Mouse (Mus musculus): ENCODE data around the gene Tnrc6b. TPM values are rescaled to one million over a fixed set of nuclear protein-coding genes. Genes with fewer than 3 reads are reported as not detected.
A peak's percentile ranks its signal among the peaks of the same experiment; 100 is the strongest.

Tnrc6b gene
- polyA plus RNA-seq, 2 experiments: 8.1 to 8.8 TPM

GRCm38 (mm10) chr15:80706596-80706995, 4.5 kb upstream of the Tnrc6b start:
- Histone ChIP-seq H3K4me1 (replicated peaks; ENCODE audit: control insufficient read depth in 2 of 2, insufficient read depth in 2 of 2, low read length in 1 of 2) (peaks cover 6 to 15% of the 10 kb centered on the region in 2 experiments), H3K27me3 (ENCODE audit: control insufficient read depth, insufficient read depth, low read length) (no peaks in the 10 kb centered on the region), H3K4me3 (ENCODE audit: insufficient read depth in 1 of 2, low read depth in 2 of 2, low read length in 2 of 2) (peak overlapping the region; percentile 40 to 50; a peak in 3 of 4 replicates), H3K9ac (replicated peaks) (no peak overlapping the region), H3K36me3 (replicated peaks; ENCODE audit: control insufficient read depth, insufficient read depth, low read depth) (no peaks in the 10 kb centered on the region), H3K27ac (no peak overlapping the region), H3K4me2 (ENCODE audit: low read depth) (peak overlapping the region; percentile 65), H3K9me3 (ENCODE audit: control insufficient read depth, low read length) (no peaks in the 10 kb centered on the region)
- TF ChIP-seq CTCF (IDR thresholded peaks at IDR 0.05; ENCODE audit: low read depth) (no peak), EP300 (IDR thresholded peaks at IDR 0.05; ENCODE audit: low read depth) (no peak)
- DNase-seq (ENCODE audit: low read depth in 3 of 3, low spot score in 3 of 3) (no peak), ATAC-seq (ENCODE audit: insufficient read depth) (no peak)
- 20% methylated on average over 11 of the region's 11 CpGs for WGBS (ENCODE audit: insufficient replicate concordance)

GRCm38 (mm10) chr15:80707088-80707487, 4.0 kb upstream of the Tnrc6b start:
- no peak for ATAC-seq (ENCODE audit: insufficient read depth)
- Histone ChIP-seq H3K4me1 (replicated peaks; ENCODE audit: control insufficient read depth in 2 of 2, insufficient read depth in 2 of 2, low read length in 1 of 2) (peaks cover 8 to 15% of the 10 kb centered on the region in 2 experiments), H3K9me3 (ENCODE audit: control insufficient read depth, low read length) (no peaks in the 10 kb centered on the region), H3K4me3 (ENCODE audit: insufficient read depth in 1 of 2, low read depth in 2 of 2, low read length in 2 of 2) (no peak overlapping the region), H3K4me2 (ENCODE audit: low read depth) (no peak overlapping the region), H3K27me3 (ENCODE audit: control insufficient read depth, insufficient read depth, low read length) (no peaks in the 10 kb centered on the region), H3K27ac (no peak overlapping the region), H3K9ac (replicated peaks) (no peak overlapping the region), H3K36me3 (replicated peaks; ENCODE audit: control insufficient read depth, insufficient read depth, low read depth) (no peaks in the 10 kb centered on the region)
- 63% methylated on average over 8 of the region's 8 CpGs for WGBS (ENCODE audit: insufficient replicate concordance)
- TF ChIP-seq EP300 (IDR thresholded peaks at IDR 0.05; ENCODE audit: low read depth): no peak
- no peak for DNase-seq (ENCODE audit: low read depth in 3 of 3, low spot score in 3 of 3)

GRCm38 (mm10) chr15:80709593-80709992, 1.5 kb upstream of the Tnrc6b start:
- Histone ChIP-seq H3K9ac (replicated peaks) (no peak overlapping the region; the same call in 1 of the 2 replicates), H3K27me3 (ENCODE audit: control insufficient read depth, insufficient read depth, low read length) (no peaks in the 10 kb centered on the region), H3K9me3 (ENCODE audit: control insufficient read depth, low read length) (no peaks in the 10 kb centered on the region), H3K4me2 (ENCODE audit: low read depth) (peak overlapping the region; percentile 87), H3K27ac (no peak overlapping the region), H3K36me3 (replicated peaks; ENCODE audit: control insufficient read depth, insufficient read depth, low read depth) (no peaks in the 10 kb centered on the region), H3K4me3 (ENCODE audit: insufficient read depth in 1 of 2, low read depth in 2 of 2, low read length in 2 of 2) (no peak overlapping the region), H3K4me1 (replicated peaks; ENCODE audit: control insufficient read depth in 2 of 2, insufficient read depth in 2 of 2, low read length in 1 of 2) (peaks cover 11 to 15% of the 10 kb centered on the region in 2 experiments)
- ATAC-seq (ENCODE audit: insufficient read depth) (no peak), DNase-seq (ENCODE audit: low read depth in 3 of 3, low spot score in 3 of 3) (no peak)
- 0 out of 2 replicates have a peak, but pooled peaks have one; percentile 12 for TF ChIP-seq CTCF (IDR thresholded peaks at IDR 0.05; ENCODE audit: low read depth)
- TF ChIP-seq EP300 (IDR thresholded peaks at IDR 0.05; ENCODE audit: low read depth): no peak
- 75% methylated on average over 6 of the region's 6 CpGs for WGBS (ENCODE audit: insufficient replicate concordance)

- peak overlapping the region; percentile 86 for H3K27ac ChIP-seq
- H3K4me3 ChIP-seq (ENCODE audit: insufficient read depth in 1 of 2, low read depth in 2 of 2, low read length in 2 of 2): peak overlapping the region; percentile 71 to 89; a peak in 3 of 4 replicates
- H3K9me3 ChIP-seq (ENCODE audit: control insufficient read depth, low read length): no peaks in the 10 kb centered on the region
- H3K36me3 ChIP-seq (replicated peaks; ENCODE audit: control insufficient read depth, insufficient read depth, low read depth): no peaks in the 10 kb centered on the region
- no peaks in the 10 kb centered on the region for H3K27me3 ChIP-seq (ENCODE audit: control insufficient read depth, insufficient read depth, low read length)
- no peak for DNase-seq (ENCODE audit: low read depth in 3 of 3, low spot score in 3 of 3)
- no peak for TF ChIP-seq CTCF (IDR thresholded peaks at IDR 0.05; ENCODE audit: low read depth)
- TF ChIP-seq EP300 (IDR thresholded peaks at IDR 0.05; ENCODE audit: low read depth): no peak
- peaks cover 11 to 15% of the 10 kb centered on the region in 2 experiments for H3K4me1 ChIP-seq (replicated peaks; ENCODE audit: control insufficient read depth in 2 of 2, insufficient read depth in 2 of 2, low read length in 1 of 2)
- no peak for ATAC-seq (ENCODE audit: insufficient read depth)
- H3K4me2 ChIP-seq (ENCODE audit: low read depth): peak overlapping the region; percentile 87
- WGBS (ENCODE audit: insufficient replicate concordance): 9% methylated on average over 5 of the region's 5 CpGs
- peak overlapping the region; percentile 77 for H3K9ac ChIP-seq (replicated peaks)
Observed at GRCm38 (mm10) chr15:80710257-80710607, 881 bp upstream of the Tnrc6b start.

- Histone ChIP-seq H3K4me2 (ENCODE audit: low read depth) (peak overlapping the region; percentile 88), H3K27ac (peak overlapping the region; percentile 63; the same call in 1 of the 2 replicates), H3K9ac (replicated peaks) (peak overlapping the region; percentile 73), H3K4me1 (replicated peaks; ENCODE audit: control insufficient read depth in 2 of 2, insufficient read depth in 2 of 2, low read length in 1 of 2) (peaks cover 11% of the 10 kb centered on the region in 2 experiments), H3K4me3 (ENCODE audit: insufficient read depth in 1 of 2, low read depth in 2 of 2, low read length in 2 of 2) (peak overlapping the region; percentile 71 to 86), H3K9me3 (ENCODE audit: control insufficient read depth, low read length) (no peaks in the 10 kb centered on the region), H3K27me3 (ENCODE audit: control insufficient read depth, insufficient read depth, low read length) (no peaks in the 10 kb centered on the region), H3K36me3 (replicated peaks; ENCODE audit: control insufficient read depth, insufficient read depth, low read depth) (no peaks in the 10 kb centered on the region)
- ATAC-seq (ENCODE audit: insufficient read depth) (peak; percentile 21), DNase-seq (ENCODE audit: low read depth in 3 of 3, low spot score in 3 of 3) (peak in 2 of 3 experiments; percentile 28)
- TF ChIP-seq EP300 (IDR thresholded peaks at IDR 0.05; ENCODE audit: low read depth) (no peak), CTCF (IDR thresholded peaks at IDR 0.05; ENCODE audit: low read depth) (no peak)
- 1% methylated on average over 92 of the region's 106 CpGs for WGBS (ENCODE audit: insufficient replicate concordance)
Observed at GRCm38 (mm10) chr15:80711401-80712151, 463 bp downstream of the Tnrc6b start.
